In the genomic region with DNA sequence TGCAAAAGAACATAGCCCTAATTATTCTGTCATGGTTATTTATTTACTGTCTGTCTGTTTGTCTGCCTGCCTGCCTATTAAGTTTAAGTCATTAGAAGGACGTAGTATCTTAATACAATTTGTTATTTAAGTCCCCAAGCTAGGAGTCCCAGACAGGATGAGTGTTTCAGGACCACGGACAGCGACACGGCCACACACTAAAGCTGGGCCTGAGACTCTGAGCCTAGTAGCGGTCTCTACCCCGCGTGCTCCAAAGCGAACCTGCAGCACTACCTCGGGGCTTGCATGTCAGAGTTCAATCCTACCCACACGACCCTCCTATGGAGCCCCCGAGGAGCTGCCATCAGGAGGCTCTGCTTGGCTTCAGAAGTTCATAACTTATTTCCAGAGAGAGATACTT, we compare ENCODE assay signal across 8 mouse cellular contexts. TPM values are rescaled to one million over a fixed set of nuclear protein-coding genes. Genes with fewer than 3 reads are reported as not detected.
A peak's percentile ranks its signal among the peaks of the same experiment; 100 is the strongest.
DNase-seq lines count a peak whose midpoint lies in the region; ATAC-seq lines count a peak whose summit lies in the region.

No protein-coding gene starts in this region.

- H3K4me1 ChIP-seq in heart, embryonic 10.5 days: peaks cover 13% of the 10 kb centered on the region; the same call in 1 of the 2 replicates
- H3K4me1 ChIP-seq in heart, embryonic 11.5 days (ENCODE audit: control insufficient read depth, insufficient read depth, low read length): no peaks in the 10 kb centered on the region
- H3K4me1 ChIP-seq in neural tube, embryonic 11.5 days (ENCODE audit: control insufficient read depth, insufficient read depth, low read length): 0 out of 2 replicates have a peak, but pooled peaks cover 4% of the 10 kb centered on the region

- no peak overlapping the region for H3K4me3 ChIP-seq in heart, embryonic 10.5 days
- no peak overlapping the region for H3K4me3 ChIP-seq in heart, embryonic 11.5 days (ENCODE audit: low read depth, low read length)
- no peak overlapping the region for H3K4me3 ChIP-seq in neural tube, embryonic 11.5 days (ENCODE audit: low read depth, low read length)

- no peak overlapping the region for H3K9ac ChIP-seq in heart, embryonic 11.5 days (ENCODE audit: low read depth, low read length)
- no peak overlapping the region for H3K9ac ChIP-seq in neural tube, embryonic 11.5 days (ENCODE audit: low read length)

- no peak for ATAC-seq in heart, embryonic 11.5 days (replicated peaks; ENCODE audit: insufficient number of reproducible peaks, low FRiP score, low TSS enrichment)
- ATAC-seq in neural tube, embryonic 11.5 days (ENCODE audit: insufficient read depth, low FRiP score, low TSS enrichment): no peak

- DNase-seq in heart, embryonic 10.5 days (ENCODE audit: low spot score): peak; percentile 92
- DNase-seq in R1 (ENCODE audit: low read depth, low spot score): peak; percentile 85
- DNase-seq in gastrocnemius, postnatal 36 days: peak; percentile 40 to 51
- DNase-seq in liver: peak; percentile 82
- peak; percentile 80 for DNase-seq in neural tube, embryonic 11.5 days (ENCODE audit: low spot score)
- DNase-seq in urinary bladder, postnatal 14 days (ENCODE audit: low spot score): peak; percentile 80
- no peak for DNase-seq in left cerebral cortex, adult 18-20 months (ENCODE audit: low spot score in 2 of 2)

- H3K36me3 ChIP-seq in heart, embryonic 10.5 days: no peaks in the 10 kb centered on the region
- H3K36me3 ChIP-seq in heart, embryonic 11.5 days (ENCODE audit: control insufficient read depth, insufficient read depth, low read length): no peaks in the 10 kb centered on the region
- H3K36me3 ChIP-seq in neural tube, embryonic 11.5 days (ENCODE audit: control insufficient read depth, insufficient read depth, low read length): no peaks in the 10 kb centered on the region

- H3K4me2 ChIP-seq in heart, embryonic 11.5 days: no peak overlapping the region
- no peak overlapping the region for H3K4me2 ChIP-seq in neural tube, embryonic 11.5 days (ENCODE audit: low read depth)

- H3K27ac ChIP-seq in heart, embryonic 10.5 days: no peak overlapping the region
- H3K27ac ChIP-seq in heart, embryonic 11.5 days (ENCODE audit: low read depth, low read length): no peak overlapping the region
- no peak overlapping the region for H3K27ac ChIP-seq in neural tube, embryonic 11.5 days (ENCODE audit: low read depth, low read length)

- H3K9me3 ChIP-seq in heart, embryonic 10.5 days: no peaks in the 10 kb centered on the region
- no peaks in the 10 kb centered on the region for H3K9me3 ChIP-seq in heart, embryonic 11.5 days (replicated peaks; ENCODE audit: control insufficient read depth, low read length)
- no peaks in the 10 kb centered on the region for H3K9me3 ChIP-seq in neural tube, embryonic 11.5 days (ENCODE audit: control insufficient read depth, low read length)

- WGBS in heart, embryonic 10.5 days: 4% methylated on average over 11 of the region's 11 CpGs
- WGBS in heart, embryonic 11.5 days (ENCODE audit: insufficient replicate concordance): 3% methylated on average over 11 of the region's 11 CpGs
- 5% methylated on average over 11 of the region's 11 CpGs for WGBS in neural tube, embryonic 11.5 days

- intact Hi-C loops in gastrocnemius, postnatal 36 days (cut with DNase I): no loop called here

- H3K27me3 ChIP-seq in heart, embryonic 10.5 days (ENCODE audit: insufficient read depth, poor library complexity, severe bottlenecking): peaks cover 45% of the 10 kb centered on the region
- peaks cover 36% of the 10 kb centered on the region for H3K27me3 ChIP-seq in heart, embryonic 11.5 days (ENCODE audit: control insufficient read depth, insufficient read depth, low read length)
- 0 out of 2 replicates have a peak, but pooled peaks cover 7% of the 10 kb centered on the region for H3K27me3 ChIP-seq in neural tube, embryonic 11.5 days (ENCODE audit: control insufficient read depth, insufficient read depth, low read length)

RNA-seq across cellular contexts. Expression of a gene that starts 4.2 kb away (rescaled TPM):
- polyA plus RNA-seq in heart, embryonic 10.5 days (2016; fragmentation: Nextera tagmentation; extraction: Ambion mirVana): 0.15 and 0.44 TPM in 2 replicates
- 0.27 TPM in 1 of 2 replicates, not detected in the other for polyA plus RNA-seq in heart, embryonic 11.5 days (2014; fragmentation: Nextera tagmentation; extraction: Ambion mirVana)
- total RNA-seq in gastrocnemius, postnatal 36 days (2021): not detected
- polyA plus RNA-seq in neural tube, embryonic 11.5 days (2014; fragmentation: Nextera tagmentation; extraction: Ambion mirVana): 26.4 and 29.0 TPM in 2 replicates
- 100 to 1,000 TPM; 151 to 236 TPM for total RNA-seq in left cerebral cortex, adult 18-20 months (2021)

Comparison
In these comparisons a context has a peak if more than half of its experiments do, and no peak if none do; other contexts are left out.
1. DNase-seq: peak in heart, embryonic 10.5 days (single experiment), R1 (single experiment), gastrocnemius, postnatal 36 days (2 of 2), liver (single experiment), neural tube, embryonic 11.5 days (single experiment) and urinary bladder, postnatal 14 days (single experiment); none in left cerebral cortex, adult 18-20 months (0 of 2).
2. RNA of a gene that starts 4.2 kb away (polyA plus RNA-seq): 26.4 to 29.0 TPM in neural tube, embryonic 11.5 days; 0.15 to 0.44 TPM in heart, embryonic 10.5 days and 0.27 TPM in heart, embryonic 11.5 days; every median in the first group is over 10 times any median in the second.